Mouse (Mus musculus) layer of hippocampus, postnatal 25 days (tissue): ENCODE measurements around the gene Il12rb1. TPM values are rescaled to one million over a fixed set of nuclear protein-coding genes. Genes with fewer than 3 reads are reported as not detected.
A peak's percentile ranks its signal among the peaks of the same experiment; 100 is the strongest.

Experiments used
- DNase-seq, 2 experiments: peaks; one replicate each; pipeline ENCODE4 v3.0.0; 2022; ENCODE audit warnings: mixed read lengths in 2 of 2, low spot score in 1 of 2; ENCODE audit errors: extremely low spot score in 1 of 2
- total RNA-seq, 2 experiments: library from RNA; stranded (reverse); gene quantifications; 2 replicates each; pipeline ENCODE4 v1.2.3; 2021

Il12rb1 gene
- total RNA-seq: 1 to 10 TPM in 1 of 2 experiments, under 1 TPM in 1; 0.94 to 1.4 TPM

GRCm38 (mm10) chr8:70808239-70808638 is at the start of gene Il12rb1:
Gene Il12rb1 (plus strand): TSS chr8:70808449.
- DNase-seq: no peak

- DNase-seq: peak in 1 of 2 experiments; percentile 25
Measured at GRCm38 (mm10) chr8:70758616-70759561, 49.4 kb upstream of the Il12rb1 start.

- DNase-seq: peak in 1 of 2 experiments; percentile 15
Measured at GRCm38 (mm10) chr8:70760350-70760749, 47.9 kb upstream of the Il12rb1 start.

- peak; percentile 80 to 83 for DNase-seq
Measured at GRCm38 (mm10) chr8:70760775-70761406, 47.4 kb upstream of the Il12rb1 start, which contains the start of gene Mpv17l2. Gene Mpv17l2 (minus strand): TSS chr8:70760946.

GRCm38 (mm10) chr8:70762118-70762517 is 46.1 kb upstream of the Il12rb1 start:
- no peak for DNase-seq

- peak in 1 of 2 experiments; percentile 74 for DNase-seq
Measured at GRCm38 (mm10) chr8:70763354-70763753, 44.9 kb upstream of the Il12rb1 start.

- DNase-seq: no peak
Measured at GRCm38 (mm10) chr8:70764026-70764425, 44.2 kb upstream of the Il12rb1 start.

- no peak for DNase-seq
Measured at GRCm38 (mm10) chr8:70764676-70765075, 43.6 kb upstream of the Il12rb1 start.

GRCm38 (mm10) chr8:70765329-70765728 is 42.9 kb upstream of the Il12rb1 start:
- no peak for DNase-seq

- peak in 1 of 2 experiments; percentile 13 for DNase-seq
Measured at GRCm38 (mm10) chr8:70765838-70766570, 42.2 kb upstream of the Il12rb1 start.

- DNase-seq: peak in 1 of 2 experiments; percentile 9
Measured at GRCm38 (mm10) chr8:70766571-70767440, 41.4 kb upstream of the Il12rb1 start.

GRCm38 (mm10) chr8:70767503-70767902 is 40.7 kb upstream of the Il12rb1 start:
- DNase-seq: peak in 1 of 2 experiments; percentile 3

- DNase-seq: peak in 1 of 2 experiments; percentile 8
Measured at GRCm38 (mm10) chr8:70768231-70768776, 39.9 kb upstream of the Il12rb1 start.

- DNase-seq: no peak
Measured at GRCm38 (mm10) chr8:70768956-70769355, 39.3 kb upstream of the Il12rb1 start.

- peak; percentile 94 to 99 for DNase-seq
Measured at GRCm38 (mm10) chr8:70769359-70769758, 38.9 kb upstream of the Il12rb1 start.

GRCm38 (mm10) chr8:70769858-70770257 is 38.4 kb upstream of the Il12rb1 start:
- DNase-seq: no peak

- no peak for DNase-seq
Measured at GRCm38 (mm10) chr8:70770748-70771147, 37.5 kb upstream of the Il12rb1 start.

GRCm38 (mm10) chr8:70771217-70771616 is 37.0 kb upstream of the Il12rb1 start:
- no peak for DNase-seq

GRCm38 (mm10) chr8:70772075-70772474 is 36.2 kb upstream of the Il12rb1 start:
- no peak for DNase-seq
